Mouse (Mus musculus) testis, postnatal 10 days (tissue): ENCODE measurements around the gene Rae1.

Experiments used
- DNase-seq: peaks from one replicate; pipeline ENCODE4 v3.0.0; 2021; ENCODE audit warnings: low spot score

Rae1 gene

GRCm38 (mm10) chr2:173027169-173027823 lies 27.4 kb downstream of the Rae1 start:
- DNase-seq: no peak

GRCm38 (mm10) chr2:173027824-173028495 lies 28.0 kb downstream of the Rae1 start:
- DNase-seq: no peak

- no peak for DNase-seq
These were observed 28.7 kb downstream of the Rae1 start for GRCm38 (mm10) chr2:173028508-173029031.

GRCm38 (mm10) chr2:173030591-173031338 lies 30.8 kb downstream of the Rae1 start:
- no peak for DNase-seq

- no peak for DNase-seq
These were observed 33.6 kb downstream of the Rae1 start for GRCm38 (mm10) chr2:173033531-173033930.

- no peak for DNase-seq
These were observed 35.1 kb downstream of the Rae1 start for GRCm38 (mm10) chr2:173034998-173035397.

- no peak for DNase-seq
These were observed 35.7 kb downstream of the Rae1 start for GRCm38 (mm10) chr2:173035653-173036052.

GRCm38 (mm10) chr2:173036055-173036454 lies 36.1 kb downstream of the Rae1 start:
- no peak for DNase-seq

GRCm38 (mm10) chr2:173036611-173037010 lies 36.7 kb downstream of the Rae1 start:
- no peak for DNase-seq

- DNase-seq: no peak
These were observed 37.4 kb downstream of the Rae1 start for GRCm38 (mm10) chr2:173037347-173037746.

GRCm38 (mm10) chr2:173037827-173038607 lies 38.1 kb downstream of the Rae1 start:
- DNase-seq: no peak

GRCm38 (mm10) chr2:173039041-173039440 lies 39.1 kb downstream of the Rae1 start:
- DNase-seq: no peak

GRCm38 (mm10) chr2:173040803-173041202 lies 40.9 kb downstream of the Rae1 start:
- no peak for DNase-seq

- no peak for DNase-seq
These were observed 41.3 kb downstream of the Rae1 start for GRCm38 (mm10) chr2:173041242-173041641.

GRCm38 (mm10) chr2:173041893-173042292 lies 42.0 kb downstream of the Rae1 start:
- no peak for DNase-seq

GRCm38 (mm10) chr2:173042504-173043162 lies 42.7 kb downstream of the Rae1 start:
- DNase-seq: no peak

- DNase-seq: peak; percentile 78
These were observed 44.5 kb downstream of the Rae1 start for GRCm38 (mm10) chr2:173044198-173044970.

GRCm38 (mm10) chr2:173046582-173047297 lies 46.8 kb downstream of the Rae1 start:
- no peak for DNase-seq

GRCm38 (mm10) chr2:173047471-173047870 lies 47.6 kb downstream of the Rae1 start:
- DNase-seq: no peak
